Mouse (Mus musculus): Measurements from ENCODE around the gene Abca5.

Gene Abca5

GRCm38 (mm10) chr11:110297917-110298533, 39.5 kb downstream of the Abca5 start:
- no peak for DNase-seq

GRCm38 (mm10) chr11:110290586-110290985, 46.9 kb downstream of the Abca5 start:
- DNase-seq: no peak

GRCm38 (mm10) chr11:110288423-110288822, 49.1 kb downstream of the Abca5 start:
- DNase-seq: no peak

GRCm38 (mm10) chr11:110287694-110288093, 49.8 kb downstream of the Abca5 start:
- no peak for DNase-seq

- DNase-seq: no peak
Measured at GRCm38 (mm10) chr11:110286331-110286730, 51.2 kb downstream of the Abca5 start.

GRCm38 (mm10) chr11:110284849-110285248, 52.7 kb downstream of the Abca5 start:
- DNase-seq: no peak

DNA sequence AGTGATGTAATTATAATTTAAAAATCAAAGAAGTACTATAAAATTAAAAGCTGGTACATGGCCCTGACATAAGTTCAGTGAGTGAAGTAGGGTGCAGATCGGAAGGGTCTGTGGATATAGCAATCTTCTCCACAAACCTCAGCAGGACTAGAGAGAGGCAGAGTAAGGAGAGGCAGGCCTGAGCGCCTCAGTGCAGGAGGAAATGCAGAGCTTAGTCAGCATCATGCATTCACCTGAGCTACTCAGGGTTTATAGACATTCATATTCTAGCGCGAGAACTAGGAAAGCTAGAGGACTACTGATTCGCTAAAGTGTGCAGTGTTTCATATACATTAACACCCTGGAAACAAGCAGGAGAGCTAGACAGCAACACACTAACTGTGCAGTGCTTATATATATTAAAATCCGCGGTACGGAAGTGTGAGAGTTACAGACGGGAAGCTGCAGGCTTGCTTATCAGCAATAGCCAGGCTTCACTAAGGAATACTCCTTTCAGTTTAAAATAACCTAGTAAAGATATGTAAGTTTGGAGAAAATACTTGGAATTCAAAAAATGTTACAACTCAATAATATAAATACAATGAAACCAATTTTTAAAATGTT, 53.2 kb downstream of the Abca5 start:
- no peak for DNase-seq

- no peak for DNase-seq
Measured at GRCm38 (mm10) chr11:110274794-110275193, 62.7 kb downstream of the Abca5 start.

DNA sequence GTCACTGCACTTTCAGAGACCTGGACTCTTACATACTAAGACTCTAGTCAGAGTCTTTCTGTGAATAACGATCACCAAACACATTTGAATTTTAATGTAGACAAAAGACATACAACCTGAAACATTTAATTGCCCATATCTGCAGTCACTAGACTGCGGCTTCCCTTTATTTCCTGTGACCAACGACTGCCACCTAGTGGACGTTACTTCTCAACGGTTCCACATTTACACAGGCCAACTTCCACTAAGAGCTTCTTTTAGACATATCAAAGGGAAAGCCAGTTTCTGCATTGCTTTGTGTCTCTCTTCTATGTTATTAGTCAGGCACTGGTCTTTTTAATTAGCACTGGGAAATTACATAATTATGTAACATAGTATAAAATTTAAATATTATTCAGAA, 65.8 kb downstream of the Abca5 start:
- DNase-seq: peak; percentile 24 to 58

DNA sequence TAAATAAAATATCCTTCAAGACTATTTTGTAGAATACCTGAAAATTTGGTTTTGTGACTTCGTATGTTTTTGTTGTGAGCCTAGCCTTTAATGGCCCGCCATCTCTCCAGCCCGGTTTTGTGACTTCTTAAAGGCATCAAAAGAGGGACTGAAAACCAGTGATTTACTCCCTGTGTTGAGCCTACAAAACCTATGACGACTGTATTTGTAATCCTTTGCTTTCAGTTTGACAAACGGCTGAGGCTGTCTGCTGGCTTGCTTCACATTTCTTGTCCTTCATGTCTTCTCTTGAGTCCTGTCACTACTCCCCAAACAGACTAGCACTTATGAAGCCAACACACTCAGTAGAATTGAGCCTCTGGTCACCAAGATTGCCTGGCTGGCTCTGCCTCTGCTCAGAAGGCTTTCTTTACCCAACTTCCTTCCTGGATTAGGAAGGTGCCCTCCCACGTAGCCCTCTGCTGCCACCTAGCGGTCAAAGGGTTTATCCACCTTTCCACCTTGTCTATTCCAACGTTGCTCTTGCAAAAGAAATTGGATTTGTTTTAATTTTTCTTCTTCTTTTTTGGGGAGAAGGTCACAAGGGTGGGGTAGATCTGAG, 69.2 kb downstream of the Abca5 start:
- peak; percentile 60 to 84 for DNase-seq

- no peak for DNase-seq
Measured at GRCm38 (mm10) chr11:110267232-110267631, 70.3 kb downstream of the Abca5 start.

- DNase-seq: no peak
Measured at GRCm38 (mm10) chr11:110266757-110267156, 70.8 kb downstream of the Abca5 start.

- DNase-seq: no peak
Measured at GRCm38 (mm10) chr11:110261867-110262266, 75.6 kb downstream of the Abca5 start.

- no peak for DNase-seq
Measured at GRCm38 (mm10) chr11:110257911-110258310, 79.6 kb downstream of the Abca5 start.

DNA sequence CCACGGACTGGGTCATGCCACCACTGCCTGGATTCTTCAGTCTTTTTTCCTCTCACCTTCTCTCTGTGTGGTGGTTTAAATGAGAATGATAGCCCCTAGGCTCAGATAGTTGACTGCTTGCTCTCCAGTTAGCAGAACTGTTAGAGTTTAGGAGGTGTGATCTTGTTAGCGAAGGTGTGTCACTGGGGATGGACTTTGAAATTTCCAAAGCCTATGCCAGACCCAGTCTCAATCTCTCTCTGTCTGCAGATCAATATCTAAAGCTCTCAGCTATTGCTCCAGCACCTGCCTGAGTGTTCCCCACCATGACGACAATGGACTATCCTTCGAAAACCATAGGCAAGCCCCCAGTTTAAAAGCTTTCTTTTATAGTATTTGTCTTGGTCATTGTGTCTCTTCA, 80.5 kb downstream of the Abca5 start:
- no peak for DNase-seq

GRCm38 (mm10) chr11:110252256-110252655, 85.3 kb downstream of the Abca5 start:
- DNase-seq: no peak

GRCm38 (mm10) chr11:110251534-110251933, 86.0 kb downstream of the Abca5 start, which contains the start of gene Abca6:
Gene Abca6 (minus strand): TSS chr11:110251776.
- DNase-seq: peak in 1 of 2 experiments; percentile 13

DNA sequence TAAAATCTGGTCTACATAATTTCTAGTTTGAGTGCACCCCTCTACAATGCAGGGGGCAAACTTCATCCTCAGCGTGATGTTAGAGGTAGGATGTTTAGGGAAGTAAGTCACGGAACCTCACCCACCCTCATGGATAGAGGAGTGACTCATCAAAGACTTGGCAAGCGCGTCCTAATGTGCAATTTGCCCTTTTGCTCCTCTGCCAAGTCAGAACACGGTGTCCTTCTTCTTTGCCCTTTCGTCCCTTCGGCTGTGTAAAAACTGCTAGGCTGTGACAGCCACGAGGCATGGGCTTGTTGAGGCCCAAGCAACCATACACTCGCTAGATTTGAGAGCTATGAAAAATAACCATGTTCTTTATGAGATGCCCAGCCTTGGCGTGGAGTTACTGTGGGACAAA, 92.8 kb downstream of the Abca5 start:
- peak; percentile 45 to 83 for DNase-seq

DNA sequence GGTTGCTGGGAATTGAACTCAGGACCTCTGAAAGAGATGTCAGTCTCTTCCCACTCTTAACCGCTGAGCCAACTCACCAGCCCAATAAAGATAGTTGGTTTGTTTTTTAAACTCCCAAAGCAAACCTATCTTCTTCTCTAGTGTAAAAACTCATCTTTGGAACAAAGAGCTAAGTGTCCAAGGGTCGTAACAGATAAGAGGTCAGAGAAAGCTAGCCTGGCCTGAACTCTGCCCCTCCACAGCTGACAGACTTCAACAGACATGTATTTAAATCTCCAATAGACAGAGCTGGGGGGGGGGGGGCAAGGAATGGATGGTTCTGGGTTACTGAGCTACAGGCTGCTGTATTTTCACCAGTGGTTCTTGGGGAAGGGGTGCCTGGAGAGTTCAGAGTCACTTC, 100.0 kb downstream of the Abca5 start:
- no peak for DNase-seq

GRCm38 (mm10) chr11:110232975-110233374, 104.5 kb downstream of the Abca5 start:
- no peak for DNase-seq

Data from kidney, adult 8-10 months (tissue).